Mouse (Mus musculus) heart, adult 9 months (tissue): ENCODE results near the gene Tnfaip2.

Experiments used
- DNase-seq, 2 experiments: peaks; one replicate each; pipeline ENCODE4 v3.0.0; 2022; ENCODE audit warnings: low spot score in 2 of 2

The Tnfaip2 gene

DNA sequence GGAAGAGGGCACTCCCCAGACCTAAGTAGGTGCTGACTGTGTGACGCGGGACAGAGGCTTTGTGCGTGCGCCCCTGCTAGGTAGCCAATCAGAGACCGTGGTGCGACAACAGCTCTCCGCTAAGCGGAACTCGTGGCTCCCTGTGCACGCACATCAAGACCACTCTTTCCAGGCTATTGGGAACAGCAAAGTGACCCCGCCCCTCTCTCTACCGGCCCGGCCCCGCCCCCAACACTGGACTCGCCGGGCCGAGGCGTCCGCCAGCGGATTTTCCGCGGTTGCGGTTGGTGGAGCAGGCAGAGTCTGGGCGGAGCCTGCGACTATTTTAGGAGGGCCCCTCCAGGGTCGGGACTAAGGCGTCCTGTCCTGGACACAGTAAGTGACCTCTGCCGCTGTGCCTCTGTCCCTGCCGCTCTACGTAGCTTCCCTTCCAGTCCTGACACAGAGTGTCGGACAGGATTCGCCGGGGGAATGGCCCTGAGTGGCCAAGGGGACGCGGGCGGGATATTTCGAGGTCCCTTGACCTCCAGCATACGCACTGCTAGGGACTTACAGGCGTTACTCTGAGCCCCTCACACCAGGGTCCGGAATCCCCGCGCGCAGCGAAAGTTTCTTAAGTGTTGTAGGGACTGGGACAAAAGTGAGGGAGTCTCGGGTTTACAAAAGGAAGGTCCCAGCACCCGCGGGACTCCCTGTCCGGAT, at the start of gene Tnfaip2:
Tnfaip2 (plus strand) TSS at position 161 of the 702 bp plus-strand sequence.
- peak; percentile 89 to 90 for DNase-seq

DNA sequence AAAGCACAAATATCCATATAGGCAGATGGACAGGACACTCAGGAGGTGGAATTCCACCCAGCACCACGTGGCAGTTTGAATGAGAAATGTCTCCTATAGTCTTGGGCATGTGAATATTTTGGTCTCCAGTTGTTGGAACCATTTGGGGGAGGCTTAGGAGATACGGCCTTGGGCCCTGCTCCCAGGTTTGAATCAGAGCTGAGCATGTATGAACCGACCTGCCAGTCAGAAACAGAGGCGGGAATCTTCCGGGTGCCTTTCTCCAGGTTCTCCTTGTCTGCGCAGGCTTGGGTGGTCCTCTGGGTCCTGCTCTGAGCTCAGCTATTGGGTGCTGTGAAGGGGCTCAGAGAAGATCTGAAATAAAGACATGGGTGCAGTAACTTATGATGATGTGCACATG, 48.3 kb upstream of the Tnfaip2 start:
- DNase-seq: no peak

DNA sequence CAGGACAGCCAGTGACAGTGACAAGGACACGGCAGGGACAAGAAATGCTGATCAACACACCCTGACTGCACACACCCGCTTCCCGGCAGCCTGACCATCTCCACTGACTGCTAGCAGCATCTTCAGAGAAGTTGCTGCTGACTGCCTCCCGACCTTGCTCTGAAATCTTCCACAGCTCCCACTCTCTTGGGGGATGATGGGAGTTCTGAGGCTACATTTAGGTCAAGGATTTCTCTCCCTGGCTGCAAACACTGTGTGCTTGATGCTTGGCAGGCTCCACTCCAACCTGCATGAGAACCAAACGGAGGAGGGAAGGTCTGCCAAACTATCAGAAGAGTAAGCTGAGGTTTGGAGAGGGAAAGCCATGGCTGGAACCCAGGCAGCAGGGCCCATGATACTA, 45.3 kb upstream of the Tnfaip2 start:
- no peak for DNase-seq

DNA sequence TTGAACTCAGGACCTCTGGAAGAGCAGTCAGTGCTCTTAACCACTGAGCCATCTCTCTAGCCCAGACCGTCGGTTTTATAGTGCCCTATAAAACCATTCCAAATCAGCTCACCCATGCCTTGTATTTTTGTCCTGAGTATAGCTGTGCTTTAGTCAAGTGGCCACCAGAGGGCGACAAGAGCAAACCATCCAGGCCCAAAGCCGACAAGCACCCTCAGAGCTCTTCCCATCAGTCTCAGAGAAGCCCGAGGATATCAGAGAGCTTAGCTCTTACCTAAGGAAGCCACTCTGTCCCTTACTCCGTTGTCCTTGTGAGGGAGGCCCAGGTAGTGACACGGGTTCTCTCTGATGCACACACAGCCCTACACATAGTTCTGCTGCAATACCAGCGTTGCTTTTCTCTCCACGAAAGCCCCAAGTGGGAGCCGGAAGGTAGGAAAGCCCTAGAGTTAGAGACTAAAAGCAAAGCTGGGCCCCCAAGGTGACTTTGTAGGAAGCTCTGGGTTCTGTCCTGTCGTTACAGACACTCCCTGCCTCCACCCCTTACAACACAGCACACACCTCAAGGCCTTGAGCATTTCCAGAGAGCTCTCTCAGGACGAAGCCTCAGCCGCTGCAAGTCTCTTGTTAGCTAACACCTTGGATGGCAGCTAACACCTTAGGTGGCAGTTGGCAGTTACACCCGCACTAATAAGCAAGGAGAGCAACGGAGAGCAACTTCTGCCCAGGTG, 40.6 kb upstream of the Tnfaip2 start:
- DNase-seq: peak; percentile 50 to 75

DNA sequence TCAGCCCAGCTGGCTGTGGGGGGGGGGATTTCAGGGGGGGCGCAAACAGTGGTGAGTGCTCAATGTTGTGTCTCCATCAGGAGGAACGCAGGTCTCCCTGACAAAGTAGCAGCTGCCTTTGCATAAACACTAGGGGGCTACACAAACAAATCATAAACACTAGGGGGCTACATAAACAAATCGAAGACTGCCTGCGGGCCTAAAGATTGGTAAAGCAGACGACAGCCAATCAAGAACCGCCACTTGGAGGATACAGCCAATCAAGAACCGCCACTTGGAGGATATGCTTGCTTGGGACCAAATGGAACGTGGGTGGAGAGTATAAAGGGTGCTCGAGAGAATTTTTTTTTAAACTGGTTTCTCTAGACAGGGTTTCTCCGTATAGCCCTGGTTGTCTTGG, 37.4 kb upstream of the Tnfaip2 start:
- no peak for DNase-seq

DNA sequence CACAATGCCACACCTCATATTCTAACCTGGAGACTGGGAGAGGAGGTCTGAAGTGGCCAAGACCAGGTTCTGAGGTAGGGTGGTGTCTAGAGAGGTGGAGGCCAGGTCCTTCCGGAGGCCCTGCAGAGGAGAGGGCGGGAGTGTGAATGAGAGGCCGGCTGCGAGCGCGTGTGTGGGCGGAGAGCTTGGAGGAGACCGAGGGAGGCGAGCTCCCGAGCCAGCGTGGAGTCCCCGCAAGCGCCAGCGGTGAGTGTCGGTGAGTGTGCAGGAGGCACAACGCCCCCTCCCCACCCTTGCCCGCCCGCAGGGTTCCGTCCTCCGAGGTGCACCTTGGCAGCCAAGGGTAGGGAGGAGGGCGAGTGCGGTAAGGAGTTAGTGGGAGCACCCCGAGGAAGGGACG, 35.6 kb upstream of the Tnfaip2 start, which contains the start of gene Lbhd2:
Lbhd2 (plus strand) TSS at position 188 of the 400 bp plus-strand sequence.
- no peak for DNase-seq

DNA sequence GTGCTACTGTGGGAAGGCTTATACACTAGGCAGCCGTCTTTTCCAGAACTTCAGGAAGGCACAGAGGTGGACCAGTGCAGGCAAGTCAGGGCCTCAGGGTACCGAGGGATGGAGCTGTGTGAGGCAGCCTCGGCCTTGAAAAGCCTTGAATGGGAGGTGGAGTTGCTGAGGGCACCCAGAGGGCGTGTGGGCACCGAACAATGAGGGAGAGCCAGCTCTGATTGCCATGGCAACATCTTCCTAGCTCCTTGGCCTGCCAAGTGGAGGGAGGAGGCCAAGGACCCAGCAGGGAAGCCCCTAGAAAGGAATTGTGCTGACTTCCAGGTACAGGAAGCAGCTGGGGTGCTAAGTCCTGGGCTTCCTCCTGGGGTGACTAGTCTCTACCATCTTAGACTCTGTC, 32.7 kb upstream of the Tnfaip2 start:
- DNase-seq: no peak

DNA sequence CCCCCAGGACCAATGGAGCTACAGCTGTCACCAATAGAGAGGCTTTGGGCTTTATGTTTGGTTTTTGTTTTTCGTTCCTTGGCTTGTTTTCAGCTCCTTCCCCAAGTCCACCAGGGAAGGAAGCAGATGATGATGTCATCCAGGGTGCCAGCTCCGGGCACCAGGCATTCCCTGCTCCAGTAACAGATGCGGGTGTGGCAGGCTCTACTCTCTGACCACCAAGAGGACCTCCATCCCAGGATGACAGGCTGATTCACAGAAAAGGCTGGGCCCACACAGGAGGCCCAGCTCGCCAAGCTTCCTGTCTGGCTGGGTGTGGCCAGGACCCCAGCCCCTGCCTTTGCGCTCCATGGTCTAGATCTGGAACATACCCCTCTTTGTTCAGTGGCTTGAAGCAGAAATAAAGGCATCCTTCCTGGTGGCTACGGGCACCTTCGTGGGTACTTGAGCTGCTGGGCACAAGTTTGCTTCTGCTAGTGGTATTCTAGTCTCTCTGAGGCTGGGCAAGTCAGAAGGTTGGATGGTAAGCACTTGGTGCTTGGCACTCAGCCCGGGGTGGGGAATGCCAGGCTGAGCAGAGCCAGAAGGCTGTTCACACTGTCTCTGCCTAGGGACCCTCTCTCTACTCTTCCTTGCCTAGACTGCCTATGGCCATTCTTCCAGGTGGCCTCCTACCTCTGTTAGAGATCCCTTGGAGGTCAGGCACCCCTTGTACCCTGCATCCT, 30.5 kb upstream of the Tnfaip2 start:
- peak; percentile 25 to 35 for DNase-seq

DNA sequence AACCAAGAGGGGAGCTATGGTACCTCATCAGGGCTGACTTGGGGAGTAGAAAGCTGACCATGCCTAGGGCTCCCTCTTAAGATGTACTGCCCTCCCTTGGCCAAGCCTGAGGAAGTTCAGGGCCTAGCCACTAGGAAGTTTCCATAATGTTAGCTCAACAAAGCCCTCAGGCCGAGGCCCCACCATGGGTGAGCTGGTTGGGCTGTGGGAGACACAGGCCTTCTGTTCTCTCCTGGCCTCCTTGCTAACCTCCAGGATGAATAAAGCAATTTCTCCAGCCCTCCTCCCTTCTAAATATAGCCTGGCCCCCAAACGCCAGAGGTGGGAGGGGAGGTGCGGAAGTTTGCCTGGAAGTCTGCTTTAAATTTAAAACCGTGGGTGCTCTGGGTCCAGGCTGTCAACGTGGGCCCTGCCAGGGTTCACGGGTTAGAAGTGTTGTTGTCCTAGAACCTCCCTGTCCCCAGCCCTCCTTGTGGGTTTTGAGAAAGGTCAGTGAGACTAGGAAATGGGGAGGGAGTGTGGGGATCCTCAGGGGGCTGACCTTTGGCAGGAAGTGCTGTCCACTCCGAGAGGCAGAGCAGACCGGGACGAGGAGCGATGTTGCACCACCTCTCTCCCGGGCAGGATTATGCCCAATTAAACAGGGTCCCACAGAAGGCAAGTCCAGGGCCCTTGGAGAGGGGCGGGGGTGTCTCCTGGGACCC, 29.5 kb upstream of the Tnfaip2 start:
- DNase-seq: peak; percentile 19 to 39

DNA sequence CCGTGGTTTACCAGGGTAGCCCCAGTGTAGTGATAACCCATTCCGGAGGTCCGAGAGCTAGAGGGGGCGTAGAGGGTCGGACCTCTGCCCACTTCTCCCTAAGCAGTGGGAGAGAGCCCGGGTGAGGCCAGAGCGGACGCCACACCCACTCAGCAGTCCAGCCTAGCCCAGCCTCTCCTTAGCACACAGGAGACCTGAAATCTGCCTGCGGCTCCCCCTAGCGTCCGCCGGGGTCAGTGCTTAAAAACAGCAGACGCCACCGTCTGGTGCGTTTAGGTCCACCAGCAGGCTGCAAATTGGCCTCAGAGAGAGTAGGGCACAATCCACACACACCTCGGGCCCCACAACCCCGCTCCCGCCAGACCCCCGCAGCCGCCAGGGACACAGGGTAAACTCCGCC, 29.0 kb upstream of the Tnfaip2 start:
- DNase-seq: peak; percentile 82 to 91

DNA sequence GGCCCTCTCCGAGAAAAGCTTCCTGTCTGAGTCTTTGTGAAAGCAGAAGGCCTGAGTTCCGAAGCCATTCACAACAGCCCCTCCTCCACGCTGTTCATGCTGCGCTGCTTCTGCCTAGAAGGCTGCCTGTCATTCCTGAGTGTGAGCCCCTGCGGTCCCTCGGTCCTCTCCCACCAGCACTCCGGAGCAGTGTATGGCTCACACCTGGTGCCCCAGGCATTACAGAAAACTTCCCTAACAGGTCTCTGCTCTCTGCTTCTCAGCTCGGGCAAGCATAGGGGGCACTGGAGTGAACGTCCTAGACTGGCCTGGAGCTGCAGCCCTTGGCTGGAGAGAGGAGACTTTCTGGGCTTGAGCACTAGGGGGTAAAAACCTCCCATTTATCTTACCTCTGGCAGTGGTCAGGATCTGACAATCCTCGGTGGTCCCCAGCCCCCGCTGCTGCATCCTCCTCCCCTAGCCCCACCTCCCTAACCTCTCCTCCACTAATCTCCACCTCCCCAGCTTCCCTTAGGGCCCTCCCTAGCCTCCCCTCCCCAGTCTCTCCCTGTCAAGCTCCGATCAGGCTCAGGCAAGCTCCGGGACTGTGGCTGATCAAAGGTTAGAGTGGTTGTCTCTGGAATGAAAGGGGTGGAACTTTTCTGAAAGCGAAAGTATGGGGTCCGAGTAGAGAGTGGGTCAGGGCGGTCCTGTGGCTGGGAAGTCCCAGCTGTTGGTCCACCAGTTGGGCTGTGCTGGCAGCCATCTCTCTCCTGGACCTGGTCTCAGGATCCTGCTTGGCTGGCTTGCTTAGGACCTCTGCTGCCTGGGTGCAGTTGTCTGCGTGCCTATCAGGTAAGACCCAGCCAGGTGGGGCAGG, 25.1 kb upstream of the Tnfaip2 start, which contains the start of gene Exoc3l4:
Exoc3l4 (plus strand) TSS at position 97 of the 859 bp plus-strand sequence.
- DNase-seq: peak; percentile 44 to 49

DNA sequence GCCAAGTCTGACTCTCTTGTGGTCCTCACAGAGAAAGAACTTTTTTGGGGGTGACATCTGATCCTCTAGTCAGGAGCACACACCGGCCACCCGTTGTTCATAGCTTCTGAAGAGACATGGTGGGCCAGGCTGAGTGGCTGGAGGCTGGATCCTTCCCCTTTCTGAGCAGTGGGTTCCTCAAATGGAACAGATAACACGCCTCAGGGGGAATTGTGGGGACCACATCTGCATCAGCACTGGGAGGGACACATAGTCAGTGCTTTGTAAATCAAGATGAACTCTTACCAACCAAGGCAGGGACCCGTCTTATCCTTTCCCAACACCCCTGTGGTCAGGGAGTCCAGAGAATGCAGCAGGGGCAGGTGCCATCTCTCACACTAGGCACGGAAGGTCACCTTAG, 22.4 kb upstream of the Tnfaip2 start:
- no peak for DNase-seq

DNA sequence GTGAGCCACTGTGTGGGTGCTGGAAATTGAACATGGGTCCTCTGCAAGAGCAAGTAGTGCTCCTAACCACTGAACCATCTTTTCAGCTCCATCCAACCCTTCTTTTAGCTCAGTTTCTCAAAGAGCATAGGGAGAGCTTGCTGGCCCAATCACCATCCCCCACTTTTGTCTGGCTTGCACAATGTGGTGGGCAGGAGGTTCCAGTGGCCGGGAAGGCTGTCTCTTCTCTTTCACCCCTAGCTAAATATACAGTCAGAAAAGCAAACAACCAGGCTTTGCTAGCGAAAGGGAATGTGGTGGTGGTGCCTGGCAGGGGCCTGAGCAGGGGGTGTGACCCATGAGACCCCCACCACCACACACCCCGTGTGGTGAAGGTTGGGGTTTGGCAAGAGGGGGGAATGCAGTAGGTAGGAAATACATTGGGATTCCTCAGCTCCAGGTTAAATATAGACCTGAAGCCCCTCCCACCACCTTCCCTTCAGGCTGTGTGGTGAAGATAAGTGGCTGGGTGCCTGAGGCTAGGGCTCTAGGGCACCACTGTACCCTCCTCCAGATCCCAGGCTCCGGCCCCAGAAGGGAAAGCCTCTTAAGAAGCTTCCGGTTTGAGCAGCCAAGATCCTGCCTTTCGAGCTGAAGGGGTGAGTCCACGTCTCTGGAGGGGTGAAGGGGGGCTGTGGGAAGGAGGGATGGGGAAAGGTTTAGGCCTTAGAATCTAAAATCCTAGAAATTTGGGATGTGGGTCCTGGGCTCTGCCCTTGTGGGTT, 21.1 kb upstream of the Tnfaip2 start:
- DNase-seq: no peak

DNA sequence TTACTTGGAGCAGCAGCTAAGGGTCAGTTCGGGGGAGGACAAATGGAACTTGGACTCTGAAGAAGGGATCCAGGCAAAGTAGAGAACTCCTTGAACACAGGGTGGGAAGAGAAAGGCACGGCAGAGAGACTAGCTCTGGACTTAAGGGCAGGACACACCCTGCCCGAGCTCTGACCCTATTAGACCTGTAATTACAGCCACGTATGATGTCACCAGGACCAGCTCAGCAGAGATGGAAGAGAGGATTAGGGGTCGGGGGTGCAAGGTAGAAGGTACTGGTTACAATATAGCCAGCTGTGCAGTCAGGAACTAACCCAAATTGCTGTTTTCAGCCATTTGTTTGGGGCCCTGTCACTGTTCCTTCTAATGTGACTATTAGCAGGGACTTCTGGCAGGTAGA, 19.4 kb upstream of the Tnfaip2 start:
- no peak for DNase-seq

DNA sequence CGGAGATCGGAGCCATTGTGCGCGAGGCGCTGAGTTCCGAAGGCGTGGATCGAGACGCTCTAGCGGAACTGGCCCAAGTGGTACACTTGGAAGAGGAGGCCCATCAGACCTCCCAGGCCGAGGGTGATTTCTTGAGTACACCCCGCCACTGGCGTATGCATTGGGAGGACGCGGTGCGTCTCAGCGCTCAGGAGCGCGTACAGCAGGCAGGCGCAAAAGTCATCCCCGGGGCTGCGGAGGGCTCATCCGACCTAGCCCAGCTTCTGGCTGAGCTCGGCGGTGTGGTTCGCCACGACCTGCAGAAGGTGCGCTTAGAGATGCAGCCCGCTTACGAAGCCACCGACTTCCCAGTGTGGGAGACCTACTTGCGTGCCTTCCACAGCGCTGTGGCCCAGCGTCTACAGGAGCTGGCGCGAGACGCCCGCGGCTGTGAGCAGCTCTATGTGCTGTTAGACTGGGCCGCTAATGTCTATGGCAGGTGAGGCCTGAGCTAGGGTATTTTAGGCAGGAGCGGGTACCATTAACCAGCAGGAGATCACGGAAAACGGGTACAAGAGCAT, 18.6 kb upstream of the Tnfaip2 start:
- no peak for DNase-seq

DNA sequence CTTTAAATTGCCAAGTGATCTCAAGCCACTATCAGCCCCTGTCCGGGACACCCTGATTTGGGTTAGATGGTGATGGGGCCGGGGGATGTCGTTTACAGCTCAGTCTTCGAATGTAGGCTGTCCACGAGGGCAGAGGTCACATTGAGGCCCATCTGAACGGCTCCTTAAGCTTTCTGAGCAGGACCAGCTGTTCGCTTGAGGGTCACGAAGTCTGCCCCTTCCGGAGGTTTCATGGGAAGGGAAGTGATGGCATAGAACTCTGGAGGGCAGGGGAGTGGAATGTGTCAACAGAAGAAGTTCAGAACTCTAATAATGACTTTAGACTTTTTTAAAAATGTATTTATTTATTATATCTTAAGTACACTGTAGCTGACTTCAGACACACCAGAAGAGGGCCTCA, 17.7 kb upstream of the Tnfaip2 start:
- no peak for DNase-seq

DNA sequence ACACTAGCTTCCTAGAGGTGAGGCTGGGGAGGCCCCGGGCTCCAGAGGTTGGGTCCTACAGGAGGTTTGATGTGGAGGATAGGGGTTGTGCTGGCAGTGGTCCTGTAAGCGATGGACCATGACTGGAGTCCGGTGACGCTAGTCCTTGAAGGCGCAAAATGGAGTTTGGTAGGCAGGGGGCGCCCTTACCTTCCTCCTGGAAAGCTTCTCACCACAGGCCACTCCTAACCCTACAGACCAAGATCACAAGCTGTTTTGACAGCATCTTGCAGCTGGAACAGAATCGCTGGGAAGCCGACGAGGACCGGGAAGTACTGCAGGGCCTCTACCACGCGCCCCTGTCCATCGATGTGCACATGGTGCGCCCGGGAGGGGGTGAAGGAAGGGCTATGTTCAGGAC, 17.0 kb upstream of the Tnfaip2 start:
- peak; percentile 72 to 86 for DNase-seq

DNA sequence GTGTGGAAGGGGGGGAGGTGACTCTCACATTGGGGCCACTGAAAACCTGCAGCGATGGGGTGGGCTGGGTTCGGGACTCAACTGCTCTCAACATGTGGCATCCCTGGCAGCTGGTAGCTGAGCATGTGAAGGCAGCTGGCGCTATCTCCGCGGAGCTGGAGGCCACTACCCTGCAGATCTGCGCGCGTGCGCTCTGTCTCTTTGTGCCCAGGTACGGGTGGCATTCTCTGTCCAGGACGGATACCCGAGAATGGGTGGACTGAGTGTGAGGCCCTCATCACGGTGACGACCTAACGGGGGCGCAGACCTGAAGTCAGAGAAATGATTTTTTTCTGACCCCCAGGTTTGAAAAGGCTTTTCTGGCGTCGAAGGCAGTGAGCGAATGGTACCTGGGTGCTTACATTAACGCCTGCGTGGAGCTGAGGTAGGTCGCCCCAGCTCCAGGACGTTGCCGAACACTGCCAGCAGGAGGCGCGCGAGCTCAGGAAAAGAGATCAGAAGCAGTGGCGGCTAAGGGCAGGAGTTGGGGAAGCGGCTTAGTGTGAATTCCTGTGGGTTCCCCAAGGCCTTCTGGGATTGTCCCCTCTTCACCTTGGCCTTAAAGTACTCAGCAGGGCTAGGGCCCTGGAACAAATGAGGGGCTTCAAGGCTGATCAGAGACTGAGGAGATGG, 16.3 kb upstream of the Tnfaip2 start:
- DNase-seq: peak; percentile 80 to 90

DNA sequence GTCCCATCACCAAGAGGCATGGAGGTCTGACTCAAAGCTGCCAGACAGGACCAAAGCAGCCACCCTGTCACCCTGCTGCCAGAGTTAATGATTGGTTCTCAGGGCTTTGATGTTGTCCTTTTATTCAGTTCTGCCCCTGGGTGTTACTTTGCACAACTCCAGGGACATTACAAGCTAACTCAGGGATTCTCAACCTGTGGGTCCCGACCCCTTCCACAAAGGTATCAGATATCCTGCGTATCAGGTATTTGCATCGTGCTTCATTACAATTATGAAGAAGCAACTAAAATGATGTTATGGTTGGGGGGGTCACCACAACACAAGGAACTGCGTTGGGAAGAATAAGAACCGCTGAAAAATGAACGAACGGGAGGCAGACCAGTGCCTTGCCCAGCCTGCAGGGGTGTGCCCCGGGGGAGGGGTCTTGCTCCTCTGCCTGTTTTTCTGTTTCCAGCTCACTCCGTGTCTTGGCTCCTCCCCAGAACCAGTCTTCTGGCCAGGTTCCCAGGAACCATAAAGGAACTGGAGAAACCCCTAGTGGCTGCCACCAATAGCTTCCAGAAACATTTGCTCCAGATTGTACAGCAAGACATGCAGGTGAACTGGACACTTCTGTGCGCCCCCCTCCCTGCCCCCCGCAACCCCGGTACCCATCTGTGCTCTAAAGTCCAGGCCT, 14.7 kb upstream of the Tnfaip2 start:
- DNase-seq: no peak
